In genomic region chr6:34083471-34083870, GRCm38 (mm10) we compare ENCODE assay signal across 26 mouse cellular contexts. TPM values are rescaled to one million over a fixed set of nuclear protein-coding genes. Genes with fewer than 3 reads are reported as not detected.
DNase-seq lines count a peak whose midpoint lies in the region; ATAC-seq and TF ChIP-seq lines count a peak whose summit lies in the region.
"Had no signal": no experiment of that assay in that cellular context is flagged by ENCODE, and none has a peak within 500 bp of the region (broad histone marks: within the 10 kb centered on the region; RNA-seq: fewer than 3 reads in every experiment).

No protein-coding gene starts in this region.

- TF ChIP-seq CTCF in Patski (IDR thresholded peaks at IDR 0.05): no peak

- CTCF ChIA-PET in Patski (lab: Charles Lee): no interaction called here

- POLR2A ChIA-PET in Patski (lab: Charles Lee): no interaction called here

- in situ Hi-C loops in Patski (cut with MboI; ENCODE audit: low pct_unique_long_range_greater_than_20kb): no loop called here

- no peaks in the 10 kb centered on the region for H3K36me3 ChIP-seq in forebrain, embryonic 10.5 days (replicated peaks)
- no peaks in the 10 kb centered on the region for H3K36me3 ChIP-seq in forebrain, embryonic 15.5 days
- H3K36me3 ChIP-seq: embryonic facial prominence, embryonic 12.5 days; hindbrain, embryonic 13.5 days; liver, embryonic 13.5 days; midbrain, embryonic 12.5 days had no signal

- no peak overlapping the region for H3K9ac ChIP-seq in forebrain, embryonic 15.5 days (replicated peaks)
- H3K9ac ChIP-seq: embryonic facial prominence, embryonic 12.5 days; forebrain, embryonic 13.5 days; hindbrain, embryonic 13.5 days; liver, embryonic 13.5 days; midbrain, embryonic 12.5 days had no signal

- no peak overlapping the region for H3K4me2 ChIP-seq in forebrain, embryonic 15.5 days (replicated peaks)
- H3K4me2 ChIP-seq: embryonic facial prominence, embryonic 12.5 days; forebrain, embryonic 13.5 days; hindbrain, embryonic 13.5 days; liver, embryonic 13.5 days; midbrain, embryonic 12.5 days had no signal

- H3K27ac ChIP-seq in forebrain, embryonic 10.5 days: 0 out of 2 replicates have a peak overlapping the region, but pooled peaks have one; percentile 4
- H3K27ac ChIP-seq in forebrain, embryonic 15.5 days (replicated peaks): no peak overlapping the region
- H3K27ac ChIP-seq: embryonic facial prominence, embryonic 12.5 days; forebrain, embryonic 13.5 days; hindbrain, embryonic 13.5 days; kidney, postnatal 0 days; left cerebral cortex, adult 2 months; liver, embryonic 13.5 days; midbrain, embryonic 12.5 days; stomach, postnatal 0 days had no signal

- H3K9me3 ChIP-seq in forebrain, embryonic 10.5 days: no peaks in the 10 kb centered on the region
- no peaks in the 10 kb centered on the region for H3K9me3 ChIP-seq in forebrain, embryonic 15.5 days
- H3K9me3 ChIP-seq: embryonic facial prominence, embryonic 12.5 days; forebrain, embryonic 13.5 days; hindbrain, embryonic 13.5 days; liver, embryonic 13.5 days; midbrain, embryonic 12.5 days had no signal

- H3K4me3 ChIP-seq in forebrain, embryonic 10.5 days: no peak overlapping the region
- H3K4me3 ChIP-seq in forebrain, embryonic 15.5 days: no peak overlapping the region
- H3K4me3 ChIP-seq: embryonic facial prominence, embryonic 12.5 days; forebrain, embryonic 13.5 days; hindbrain, embryonic 13.5 days; left cerebral cortex, adult 2 months; liver, embryonic 13.5 days; midbrain, embryonic 12.5 days had no signal

- no peak for DNase-seq in forebrain, embryonic 10.5 days (ENCODE audit: extremely low spot score, low spot score)
- DNase-seq in 416B (ENCODE audit: low read depth): peak; percentile 41
- DNase-seq in Patski (ENCODE audit: low read depth, low spot score): peak; percentile 24
- DNase-seq in fibroblast of lung, adult 2 months (ENCODE audit: low read depth): peak; percentile 78
- DNase-seq in cerebellum, adult 18-20 months: no peak
- no peak for DNase-seq in urinary bladder, postnatal 25 days (ENCODE audit: low spot score)
- DNase-seq: cerebellum, adult 11 months; cerebellum, postnatal 14 days; gastrocnemius, postnatal 25 days; kidney, adult 2 months; layer of hippocampus, adult 9-11 months; liver, embryonic 13.5 days; lung, adult 2 months; lung, postnatal 14 days; right cerebral cortex, postnatal 14 days had no signal

- peaks cover 14% of the 10 kb centered on the region for H3K4me1 ChIP-seq in forebrain, embryonic 10.5 days
- H3K4me1 ChIP-seq in forebrain, embryonic 15.5 days: 0 out of 2 replicates have a peak, but pooled peaks cover 5% of the 10 kb centered on the region
- H3K4me1 ChIP-seq: embryonic facial prominence, embryonic 12.5 days; liver, embryonic 13.5 days had no signal

- no peaks in the 10 kb centered on the region for H3K27me3 ChIP-seq in forebrain, embryonic 10.5 days (ENCODE audit: poor library complexity, severe bottlenecking)
- no peaks in the 10 kb centered on the region for H3K27me3 ChIP-seq in forebrain, embryonic 15.5 days
- no peaks in the 10 kb centered on the region for H3K27me3 ChIP-seq in Patski
- H3K27me3 ChIP-seq: embryonic facial prominence, embryonic 12.5 days; forebrain, embryonic 13.5 days; hindbrain, embryonic 13.5 days; liver, embryonic 13.5 days; midbrain, embryonic 12.5 days had no signal

- WGBS in forebrain, embryonic 10.5 days: 93% methylated on average over 5 of the region's 5 CpGs
- WGBS in forebrain, embryonic 15.5 days: 84% methylated on average over 5 of the region's 5 CpGs

- ATAC-seq in forebrain, embryonic 15.5 days (replicated peaks): no peak
- ATAC-seq in Patski: no peak
- ATAC-seq: activated CD4-positive, CD25-positive, alpha-beta regulatory T cell, adult 4 months; CD4-positive, CD25-positive, alpha-beta regulatory T cell, adult 4 months; forebrain, embryonic 13.5 days; inflammation-experienced regulatory T-cells, adult 6 months had no signal

RNA-seq across cellular contexts. Expression of gene Lrguk, which starts 54.2 kb away (rescaled TPM):
- polyA plus RNA-seq in forebrain, embryonic 10.5 days (2016; fragmentation: Nextera tagmentation; extraction: Ambion mirVana): 1.2 TPM in 2 replicates
- polyA plus RNA-seq in forebrain, embryonic 15.5 days (2015; fragmentation: Nextera tagmentation; extraction: Ambion mirVana): 0.98 and 1.2 TPM in 2 replicates
- polyA plus RNA-seq in Patski (2021): 2.7 TPM
- polyA plus RNA-seq: activated CD4-positive, CD25-positive, alpha-beta regulatory T cell, adult 4 months; CD4-positive, CD25-positive, alpha-beta regulatory T cell, adult 4 months; inflammation-experienced regulatory T-cells, adult 6 months had no signal

Comparison
In these comparisons a context has a peak if more than half of its experiments do, and no peak if none do; other contexts are left out.
1. DNase-seq: peak in 416B (single experiment), Patski (single experiment) and fibroblast of lung, adult 2 months (single experiment); none in forebrain, embryonic 10.5 days (single experiment), cerebellum, adult 18-20 months (0 of 2) and urinary bladder, postnatal 25 days (single experiment).